Mouse (Mus musculus) heart, postnatal 0 days (tissue): Measurements from ENCODE around the gene Prss27.

Source experiments
- CTCF ChIP-seq: IDR thresholded peaks from 2 replicates; pipeline ENCODE4 v1.5.1; 2016; ENCODE audit warnings: antibody characterized with exemption, control low read depth, low read depth
- EP300 ChIP-seq: IDR thresholded peaks from 2 replicates; pipeline ENCODE4 v1.6.1; 2016; ENCODE audit warnings: antibody characterized with exemption, low read depth

GRCm38 (mm10) chr17:24012921-24013320 lies 25.0 kb upstream of the Prss27 start:
- TF ChIP-seq EP300 (no peak), CTCF (no peak)
